Mouse (Mus musculus) forebrain, embryonic 10.5 days (tissue): ENCODE results near the gene Gsdma3. TPM values are rescaled to one million over a fixed set of nuclear protein-coding genes. Genes with fewer than 3 reads are reported as not detected.

Experiments
- DNase-seq: peaks from one replicate; pipeline ENCODE4 v3.0.0-alpha.2; 2017; ENCODE audit warnings: low spot score; ENCODE audit errors: extremely low spot score
- H3K27ac ChIP-seq: fragments of 300-500 bp; sonication (generic); 2 replicates; pipeline ENCODE4 v1.5.1; 2016; ENCODE audit warnings: mild to moderate bottlenecking
- H3K27me3 ChIP-seq: fragments of 300-500 bp; sonication (generic); 2 replicates; pipeline ENCODE4 v1.6.1; 2016; ENCODE audit warnings: mild to moderate bottlenecking; ENCODE audit not compliant: poor library complexity, severe bottlenecking
- H3K36me3 ChIP-seq: fragments of 300-500 bp; sonication (generic); replicated peaks from 2 replicates; pipeline ENCODE4 v1.6.1; 2016; ENCODE audit warnings: mild to moderate bottlenecking, moderate library complexity
- H3K4me1 ChIP-seq: fragments of 300-500 bp; sonication (generic); 2 replicates; pipeline ENCODE4 v1.6.1; 2016
- H3K4me3 ChIP-seq: fragments of 300-500 bp; sonication (generic); 2 replicates; pipeline ENCODE4 v1.5.1; 2016; ENCODE audit warnings: mild to moderate bottlenecking, moderate library complexity
- H3K9me3 ChIP-seq: fragments of 300-500 bp; sonication (generic); 2 replicates; pipeline ENCODE4 v1.6.1; 2016; ENCODE audit warnings: mild to moderate bottlenecking, moderate library complexity
- WGBS: fragments of 180-500 bp; shearing (Covaris S2); methylation state at CpG from one replicate; pipeline ENCODE4 v1.1.7; 2016; 5-methylcytosine and 5-hydroxymethylcytosine counted together
- polyA plus RNA-seq: library from polyadenylated mRNA; unstranded; fragments of >200 nt; fragmentation: Nextera tagmentation; extraction: Ambion mirVana; gene quantifications from 2 replicates; pipeline ENCODE4 v1.2.1, GENCODE M21; 2016

Gene Gsdma3
- polyA plus RNA-seq, result not detected in 2 replicates

DNA sequence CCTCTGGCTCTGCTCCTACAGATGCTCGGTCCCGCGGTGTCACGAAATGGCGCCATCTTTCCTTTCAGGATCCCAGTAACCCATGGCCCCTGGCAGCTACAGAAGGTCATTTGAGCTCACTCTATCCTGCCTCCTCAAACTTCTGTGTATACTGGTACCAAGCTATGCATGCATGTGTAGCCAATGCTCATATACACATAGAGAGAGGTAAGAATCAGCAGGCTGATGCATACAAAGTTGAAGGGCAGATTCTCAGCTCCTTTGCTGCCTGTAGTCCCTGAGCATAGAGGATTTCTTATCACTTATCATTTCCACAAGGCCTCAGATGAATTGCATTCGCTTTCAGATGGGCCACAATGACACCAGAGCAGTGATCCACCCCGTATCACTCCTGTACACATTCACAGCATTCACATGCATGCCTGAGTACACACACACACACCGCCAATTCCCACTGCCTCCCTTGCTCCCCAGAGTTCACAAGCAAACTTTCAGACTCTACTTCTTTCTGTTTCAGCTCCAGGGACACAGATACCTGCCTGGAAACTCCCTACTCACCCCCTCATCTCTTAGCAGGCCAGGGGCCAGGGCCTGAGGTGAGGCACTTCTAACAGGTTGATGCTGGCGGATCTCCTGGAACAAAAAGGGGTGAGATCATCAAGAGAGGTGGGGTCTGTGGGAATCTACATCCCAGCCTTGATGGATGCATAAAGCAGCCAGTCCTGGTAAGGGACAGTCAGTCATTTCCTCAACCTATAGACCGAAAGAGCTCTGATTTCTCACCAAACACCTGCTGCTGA lies at the start of gene Gsdma3, which contains the start of gene Gm12355:
TSS of gene Gsdma3 (plus strand) at position 750 of the 800 bp plus-strand sequence.
TSS of gene Gm12355 (minus strand) at position 51 of the 800 bp plus-strand sequence.
- WGBS, result 90% methylated on average over 10 of the region's 10 CpGs

DNA sequence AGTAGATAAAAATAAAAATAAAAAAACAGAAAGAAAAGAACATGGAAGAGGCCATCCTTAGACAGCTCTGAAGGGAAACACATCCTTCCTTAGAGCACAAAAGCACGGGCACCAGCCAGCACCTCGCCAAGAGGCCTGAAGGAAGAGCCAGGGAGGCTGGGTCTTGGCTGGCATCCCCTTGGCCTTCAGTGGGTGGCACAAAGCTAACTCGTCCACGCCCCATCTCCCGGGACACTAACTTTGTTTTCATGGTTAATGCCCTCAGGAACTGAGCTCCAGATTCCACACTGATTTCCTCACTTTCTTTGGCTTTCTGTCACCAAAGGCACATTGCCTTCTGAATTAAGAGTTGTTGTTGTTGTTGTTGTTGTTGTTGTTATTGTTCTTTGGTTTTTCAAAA lies 48.4 kb upstream of the Gsdma3 start:
- H3K27ac ChIP-seq, result no peak overlapping the region
- WGBS, result 88% methylated on average over 5 of the region's 5 CpGs
- H3K4me1 ChIP-seq, result no peaks in the 10 kb centered on the region
- H3K9me3 ChIP-seq, result no peaks in the 10 kb centered on the region
- H3K27me3 ChIP-seq, result no peaks in the 10 kb centered on the region
- no peak overlapping the region for H3K4me3 ChIP-seq
- H3K36me3 ChIP-seq, result peaks cover 29% of the 10 kb centered on the region
- DNase-seq, result no peak

More for the DNA sequence above, at the start of gene Gsdma3, which contains the start of gene Gm12355:
- Histone ChIP-seq H3K4me3 (no peak within 1 kb of the TSS), H3K36me3 (no peaks in the 10 kb centered on the region), H3K4me1 (no peaks in the 10 kb centered on the region), H3K27me3 (no peaks in the 10 kb centered on the region), H3K9me3 (peaks cover 25% of the 10 kb centered on the region), H3K27ac (no peak within 1 kb of the TSS)
- no peak for DNase-seq

DNA sequence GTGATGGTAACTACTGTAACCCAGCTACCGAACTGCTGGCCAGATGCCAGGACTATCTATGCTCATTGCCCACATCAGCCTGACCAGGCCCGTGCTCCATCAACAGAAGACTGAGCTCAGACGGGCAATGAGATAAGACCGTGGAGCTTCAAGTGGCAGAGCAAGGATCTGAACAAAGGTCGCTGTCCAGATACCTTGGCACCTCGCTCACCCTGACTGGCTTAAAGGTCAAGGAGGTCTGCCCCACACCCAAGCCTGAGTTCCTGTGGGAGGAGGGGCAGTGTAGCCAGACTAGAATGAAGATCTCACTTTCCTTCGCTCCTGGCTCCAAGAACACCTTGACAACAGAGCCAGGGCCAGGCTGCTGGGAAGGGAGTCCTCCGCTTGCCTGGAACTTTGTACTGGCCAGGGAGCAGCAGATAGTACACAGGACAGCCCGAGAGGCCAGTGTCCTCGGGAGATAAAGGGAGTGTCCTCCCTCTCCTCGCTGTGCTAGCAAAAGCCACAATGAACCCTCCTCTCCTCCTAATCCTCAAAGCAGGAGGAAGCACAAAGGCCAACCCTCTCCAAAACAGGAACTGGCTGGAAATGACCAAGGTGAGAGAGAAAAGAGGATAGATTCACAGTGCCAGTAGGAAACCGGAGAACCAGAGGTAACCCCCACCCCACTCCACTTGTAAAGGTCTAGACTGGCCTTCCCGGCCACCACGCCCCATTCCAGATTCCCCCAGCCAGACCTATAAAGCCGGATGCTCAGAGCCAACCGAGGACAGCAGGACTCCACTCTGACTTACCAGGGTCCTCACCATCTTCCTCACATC lies 45.6 kb upstream of the Gsdma3 start:
- Histone ChIP-seq H3K4me3 (no peak overlapping the region), H3K36me3 (peaks cover 43% of the 10 kb centered on the region), H3K27me3 (no peaks in the 10 kb centered on the region), H3K27ac (peak overlapping the region; percentile 56; the same call in 1 of the 2 replicates), H3K9me3 (no peaks in the 10 kb centered on the region), H3K4me1 (peaks cover 16% of the 10 kb centered on the region)
- no peak for DNase-seq
- WGBS, result 70% methylated on average over 16 of the region's 16 CpGs

DNA sequence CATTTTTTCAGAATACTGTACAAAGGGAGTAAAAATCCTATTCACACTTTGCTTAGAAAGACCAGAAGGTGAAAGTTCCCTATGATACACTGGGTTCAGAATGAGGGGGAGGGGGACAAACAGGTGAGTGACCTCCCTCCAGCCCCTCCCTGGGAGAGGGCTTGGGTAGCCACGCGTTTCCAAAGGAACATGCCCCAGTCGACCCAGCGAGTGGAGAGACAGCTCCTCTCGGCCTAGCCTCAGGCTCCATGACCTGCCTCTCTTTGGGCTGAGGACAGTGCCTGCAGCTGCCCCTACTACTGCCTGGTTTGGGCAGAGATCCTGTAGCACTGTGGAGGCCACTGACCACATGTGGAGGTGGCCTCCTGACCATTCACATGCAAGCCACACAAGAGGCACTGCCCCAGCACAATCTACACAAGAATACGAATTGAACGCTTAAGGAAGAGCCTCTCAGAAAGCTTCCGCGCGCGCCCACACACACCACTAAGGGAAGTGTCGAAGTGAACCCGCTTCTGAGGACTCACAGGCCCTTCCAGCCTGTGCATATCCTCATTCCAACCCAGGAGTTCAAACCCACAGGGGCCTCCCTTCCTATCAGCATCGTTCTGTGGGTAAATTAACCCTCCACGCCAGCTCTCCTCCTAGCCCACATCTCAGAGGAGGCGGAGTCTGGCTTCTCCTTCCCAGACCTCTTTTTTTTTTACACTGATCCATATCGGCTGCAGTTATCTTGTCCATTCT lies 44.7 kb upstream of the Gsdma3 start:
- 68% methylated on average over 17 of the region's 17 CpGs for WGBS
- no peaks in the 10 kb centered on the region for H3K27me3 ChIP-seq
- no peak overlapping the region for H3K4me3 ChIP-seq
- peaks cover 25% of the 10 kb centered on the region for H3K4me1 ChIP-seq
- H3K9me3 ChIP-seq, result no peaks in the 10 kb centered on the region
- H3K36me3 ChIP-seq, result peaks cover 43% of the 10 kb centered on the region
- no peak for DNase-seq
- peak overlapping the region; percentile 56 for H3K27ac ChIP-seq

DNA sequence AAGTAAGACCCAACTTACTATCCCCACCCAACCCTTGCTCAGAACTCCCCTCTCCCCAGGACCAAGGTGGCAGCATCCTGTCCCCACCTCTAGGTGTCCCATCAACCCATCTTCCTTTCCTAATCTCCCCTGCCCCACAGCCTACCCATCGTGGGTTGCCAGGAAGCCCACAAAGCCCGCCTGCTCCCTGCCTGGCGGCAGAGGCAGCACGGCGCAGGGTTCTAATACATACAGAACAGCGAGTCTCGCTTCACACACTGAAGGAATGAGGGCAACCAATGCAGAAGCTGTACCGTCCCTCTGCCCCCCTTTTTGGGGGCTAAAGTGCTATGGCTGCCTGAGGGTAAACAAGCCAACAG lies 44.2 kb upstream of the Gsdma3 start:
- 79% methylated on average over 8 of the region's 8 CpGs for WGBS
- H3K4me1 ChIP-seq, result peaks cover 31% of the 10 kb centered on the region
- DNase-seq, result no peak
- H3K36me3 ChIP-seq, result peaks cover 43% of the 10 kb centered on the region
- H3K27ac ChIP-seq, result peak overlapping the region; percentile 33; the same call in 1 of the 2 replicates
- no peaks in the 10 kb centered on the region for H3K27me3 ChIP-seq
- no peaks in the 10 kb centered on the region for H3K9me3 ChIP-seq
- no peak overlapping the region; the same call in 1 of the 2 replicates for H3K4me3 ChIP-seq

GRCm38 (mm10) chr11:98582551-98583264 lies 43.5 kb upstream of the Gsdma3 start:
- 88% methylated on average over 12 of the region's 12 CpGs for WGBS
- Histone ChIP-seq H3K36me3 (peaks cover 43% of the 10 kb centered on the region), H3K27me3 (no peaks in the 10 kb centered on the region), H3K4me1 (peaks cover 36% of the 10 kb centered on the region), H3K4me3 (no peak overlapping the region; the same call in 1 of the 2 replicates), H3K9me3 (no peaks in the 10 kb centered on the region), H3K27ac (peak overlapping the region; percentile 52)
- DNase-seq, result no peak

GRCm38 (mm10) chr11:98583265-98583552 lies 43.0 kb upstream of the Gsdma3 start:
- H3K27ac ChIP-seq, result peak overlapping the region; percentile 52; the same call in 1 of the 2 replicates
- H3K9me3 ChIP-seq, result no peaks in the 10 kb centered on the region
- WGBS, result 85% methylated on average over 3 of the region's 3 CpGs
- no peak overlapping the region for H3K4me3 ChIP-seq
- no peaks in the 10 kb centered on the region for H3K27me3 ChIP-seq
- DNase-seq, result no peak
- H3K36me3 ChIP-seq, result peaks cover 43% of the 10 kb centered on the region
- peaks cover 41% of the 10 kb centered on the region for H3K4me1 ChIP-seq

- peaks cover 43% of the 10 kb centered on the region for H3K36me3 ChIP-seq
- no peaks in the 10 kb centered on the region for H3K27me3 ChIP-seq
- peaks cover 45% of the 10 kb centered on the region for H3K4me1 ChIP-seq
- WGBS, result 47% methylated on average over 3 of the region's 3 CpGs
- DNase-seq, result no peak
- H3K4me3 ChIP-seq, result no peak overlapping the region
- H3K9me3 ChIP-seq, result no peaks in the 10 kb centered on the region
- H3K27ac ChIP-seq, result 0 out of 2 replicates have a peak overlapping the region, but pooled peaks have one; percentile 52
Observed at GRCm38 (mm10) chr11:98583571-98583970, 42.6 kb upstream of the Gsdma3 start.

DNA sequence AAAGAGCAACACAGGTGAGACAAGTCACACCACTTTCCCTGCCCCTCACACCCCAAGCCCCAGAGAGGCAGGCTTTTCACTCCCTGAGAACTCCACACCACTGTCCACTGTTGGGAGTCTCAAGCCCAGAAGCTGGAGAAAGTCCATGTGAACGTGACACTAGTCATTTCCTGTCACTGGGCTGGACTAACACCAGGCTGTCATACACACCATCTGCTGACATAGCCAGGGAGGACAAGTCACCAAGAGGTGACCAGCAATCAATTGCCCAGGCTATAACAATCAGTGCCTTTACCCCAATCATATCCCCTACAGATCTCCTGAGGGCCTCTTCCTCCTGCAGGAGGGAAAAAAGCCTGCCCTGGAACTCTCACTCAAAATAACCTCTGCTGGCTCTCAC lies 42.0 kb upstream of the Gsdma3 start:
- Histone ChIP-seq H3K4me3 (no peak overlapping the region), H3K27me3 (peaks cover 3% of the 10 kb centered on the region; the same call in 1 of the 2 replicates), H3K36me3 (peaks cover 43% of the 10 kb centered on the region), H3K4me1 (peaks cover 50% of the 10 kb centered on the region), H3K9me3 (no peaks in the 10 kb centered on the region), H3K27ac (no peak overlapping the region)
- WGBS, result 72% methylated on average over 1 of the region's 1 CpGs
- DNase-seq, result no peak

DNA sequence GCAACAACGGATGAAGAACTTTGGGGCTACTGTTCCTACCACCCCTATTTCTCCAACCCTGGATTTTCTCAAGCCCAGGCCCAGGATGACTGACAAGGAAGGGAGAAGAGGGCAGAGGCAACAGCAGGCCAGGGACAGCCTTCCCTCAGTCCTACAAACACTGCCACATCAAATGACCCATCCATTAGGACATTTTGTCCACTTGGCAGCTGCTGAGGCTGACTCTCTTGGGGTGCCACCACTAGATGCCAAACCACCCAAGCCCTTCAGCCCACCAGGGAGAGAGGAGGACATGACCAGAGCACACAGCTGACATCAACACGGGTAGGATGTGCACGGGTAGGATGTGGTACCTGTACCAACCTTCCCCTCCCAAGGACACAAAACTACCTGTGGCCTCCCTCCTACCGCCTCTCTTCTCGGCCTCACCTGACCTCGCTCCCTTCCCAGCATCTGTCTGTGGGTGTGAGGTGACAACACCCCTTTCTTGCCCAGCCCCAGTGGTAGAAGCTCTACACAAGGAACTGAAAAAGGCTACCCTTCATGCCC lies 41.5 kb upstream of the Gsdma3 start:
- DNase-seq, result no peak
- Histone ChIP-seq H3K36me3 (peaks cover 43% of the 10 kb centered on the region), H3K4me1 (peaks cover 53% of the 10 kb centered on the region), H3K27ac (no peak overlapping the region), H3K9me3 (no peaks in the 10 kb centered on the region), H3K27me3 (peaks cover 5% of the 10 kb centered on the region; the same call in 1 of the 2 replicates), H3K4me3 (peak overlapping the region; percentile 92; the same call in 1 of the 2 replicates)
- WGBS, result 93% methylated on average over 6 of the region's 6 CpGs

DNA sequence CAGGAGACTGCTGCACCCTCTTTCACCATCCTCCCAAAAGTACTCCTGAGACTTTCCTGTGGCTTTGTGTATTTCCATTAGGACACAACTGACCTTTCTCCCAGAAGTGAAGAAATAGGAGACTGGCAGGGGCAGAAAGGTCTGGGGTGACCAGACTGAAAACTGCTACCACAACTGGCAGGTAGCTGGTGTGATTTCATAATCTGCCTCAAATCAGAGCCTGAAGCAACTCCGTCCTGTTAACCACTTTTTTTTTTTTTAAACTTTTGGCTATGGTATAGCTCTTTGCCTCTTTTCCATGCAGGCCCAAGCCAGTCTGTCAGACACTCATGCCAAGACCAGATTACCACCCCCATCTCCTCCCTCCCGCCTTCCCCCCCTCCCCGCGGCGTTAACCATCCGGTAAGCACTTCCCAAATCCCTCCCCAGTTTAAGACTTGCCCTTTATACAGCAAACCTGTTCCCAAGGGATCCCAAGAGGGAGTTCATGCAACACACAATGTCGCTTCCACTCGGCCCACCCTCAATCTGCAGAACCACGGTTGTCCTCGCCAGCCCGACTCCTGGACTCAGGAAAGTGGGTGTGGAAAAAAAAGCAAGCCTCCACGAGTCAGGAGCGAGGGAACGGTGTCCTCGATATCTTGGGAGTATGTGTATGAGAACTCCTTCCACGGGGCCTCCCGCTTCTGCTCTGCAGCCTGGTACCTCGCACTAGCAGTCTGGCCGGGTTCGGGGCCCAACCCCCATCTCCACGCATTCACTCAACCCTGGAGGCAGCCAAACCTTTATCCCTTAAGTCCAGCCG lies 39.9 kb upstream of the Gsdma3 start:
- Histone ChIP-seq H3K27me3 (peaks cover 8% of the 10 kb centered on the region; the same call in 1 of the 2 replicates), H3K36me3 (peaks cover 29% of the 10 kb centered on the region), H3K9me3 (no peaks in the 10 kb centered on the region), H3K4me1 (peaks cover 53% of the 10 kb centered on the region), H3K4me3 (peak overlapping the region; percentile 92), H3K27ac (peak overlapping the region; percentile 91)
- 2% methylated on average over 22 of the region's 22 CpGs for WGBS
- DNase-seq, result peak; percentile 35
